Mouse (Mus musculus): Measurements from ENCODE around the gene Rnase9. TPM values are rescaled to one million over a fixed set of nuclear protein-coding genes. Genes with fewer than 3 reads are reported as not detected.

The Rnase9 gene
- not detected in 2 replicates for polyA plus RNA-seq (2015; fragmentation: Nextera tagmentation; extraction: Ambion mirVana)

- Histone ChIP-seq H3K27me3 (no peaks in the 10 kb centered on the region), H3K9me3 (no peaks in the 10 kb centered on the region), H3K36me3 (no peaks in the 10 kb centered on the region), H3K4me2 (no peak within 1 kb of the TSS), H3K27ac (no peak within 1 kb of the TSS), H3K4me1 (replicated peaks) (no peaks in the 10 kb centered on the region), H3K9ac (no peak within 1 kb of the TSS), H3K4me3 (no peak within 1 kb of the TSS)
- WGBS, result 57% methylated on average over 6 of the region's 6 CpGs
- ATAC-seq (ENCODE audit: low FRiP score), result no peak
These were observed at the start of gene Rnase9 for GRCm38 (mm10) chr14:51041769-51042168. TSS of gene Rnase9 (minus strand) at chr14:51041869.

- Histone ChIP-seq H3K36me3 (no peaks in the 10 kb centered on the region), H3K4me3 (peak overlapping the region; percentile 63), H3K27me3 (0 out of 2 replicates have a peak, but pooled peaks cover 8% of the 10 kb centered on the region), H3K9me3 (no peaks in the 10 kb centered on the region), H3K4me2 (peak overlapping the region; percentile 82), H3K27ac (peak overlapping the region; percentile 76), H3K9ac (peak overlapping the region; percentile 68), H3K4me1 (replicated peaks) (peaks cover 13% of the 10 kb centered on the region; the same call in 1 of the 2 replicates)
- WGBS, result 1% methylated on average over 27 of the region's 27 CpGs
- ATAC-seq (ENCODE audit: low FRiP score), result peak; percentile 52
These were observed 48.6 kb upstream of the Rnase9 start for GRCm38 (mm10) chr14:51090077-51090781.

GRCm38 (mm10) chr14:51089674-51090076 is 48.0 kb upstream of the Rnase9 start:
- no peaks in the 10 kb centered on the region for H3K9me3 ChIP-seq
- peak overlapping the region; percentile 68 for H3K9ac ChIP-seq
- WGBS, result under 1% methylated on average over 15 of the region's 15 CpGs
- peak overlapping the region; percentile 76 for H3K27ac ChIP-seq
- peak overlapping the region; percentile 82 for H3K4me2 ChIP-seq
- H3K36me3 ChIP-seq, result no peaks in the 10 kb centered on the region
- peak overlapping the region; percentile 63 for H3K4me3 ChIP-seq
- peaks cover 13% of the 10 kb centered on the region; the same call in 1 of the 2 replicates for H3K4me1 ChIP-seq (replicated peaks)
- H3K27me3 ChIP-seq, result peaks cover 13% of the 10 kb centered on the region; the same call in 1 of the 2 replicates
- no peak for ATAC-seq (ENCODE audit: low FRiP score)

- no peaks in the 10 kb centered on the region for H3K36me3 ChIP-seq
- H3K9me3 ChIP-seq, result no peaks in the 10 kb centered on the region
- H3K4me1 ChIP-seq (replicated peaks), result peaks cover 13% of the 10 kb centered on the region; the same call in 1 of the 2 replicates
- H3K27me3 ChIP-seq, result peaks cover 19% of the 10 kb centered on the region
- ATAC-seq (ENCODE audit: low FRiP score), result peak; percentile 95
- H3K27ac ChIP-seq, result peak overlapping the region; percentile 76
- WGBS, result under 1% methylated on average over 34 of the region's 34 CpGs
- peak overlapping the region; percentile 82 for H3K4me2 ChIP-seq
- H3K4me3 ChIP-seq, result peak overlapping the region; percentile 63
- H3K9ac ChIP-seq, result peak overlapping the region; percentile 71
These were observed 47.5 kb upstream of the Rnase9 start for GRCm38 (mm10) chr14:51088970-51089673.

- Histone ChIP-seq H3K4me1 (replicated peaks) (peaks cover 20% of the 10 kb centered on the region), H3K9ac (peak overlapping the region; percentile 71), H3K9me3 (no peaks in the 10 kb centered on the region), H3K36me3 (no peaks in the 10 kb centered on the region), H3K27ac (peak overlapping the region; percentile 76), H3K4me3 (peak overlapping the region; percentile 63), H3K27me3 (peaks cover 26% of the 10 kb centered on the region), H3K4me2 (peak overlapping the region; percentile 82)
- peak; percentile 23 for ATAC-seq (ENCODE audit: low FRiP score)
- under 1% methylated on average over 23 of the region's 23 CpGs for WGBS
These were observed 46.7 kb upstream of the Rnase9 start for GRCm38 (mm10) chr14:51088166-51088969.

- Histone ChIP-seq H3K9ac (peak overlapping the region; percentile 58), H3K27ac (no peak overlapping the region), H3K36me3 (no peaks in the 10 kb centered on the region), H3K9me3 (no peaks in the 10 kb centered on the region), H3K4me3 (peak overlapping the region; percentile 63), H3K27me3 (peaks cover 32% of the 10 kb centered on the region), H3K4me2 (peak overlapping the region; percentile 82), H3K4me1 (replicated peaks) (peaks cover 26% of the 10 kb centered on the region)
- ATAC-seq (ENCODE audit: low FRiP score), result no peak
- WGBS, result 11% methylated on average over 9 of the region's 9 CpGs
These were observed 46.1 kb upstream of the Rnase9 start for GRCm38 (mm10) chr14:51087762-51088161.

GRCm38 (mm10) chr14:51085911-51086310 is 44.2 kb upstream of the Rnase9 start:
- no peaks in the 10 kb centered on the region for H3K36me3 ChIP-seq
- H3K27ac ChIP-seq, result no peak overlapping the region
- H3K9ac ChIP-seq, result no peak overlapping the region
- H3K9me3 ChIP-seq, result no peaks in the 10 kb centered on the region
- H3K4me1 ChIP-seq (replicated peaks), result peaks cover 27% of the 10 kb centered on the region
- no peak overlapping the region for H3K4me3 ChIP-seq
- WGBS, result 81% methylated on average over 4 of the region's 4 CpGs
- no peak overlapping the region for H3K4me2 ChIP-seq
- H3K27me3 ChIP-seq, result peaks cover 37% of the 10 kb centered on the region
- ATAC-seq (ENCODE audit: low FRiP score), result no peak

- H3K9ac ChIP-seq, result no peak overlapping the region
- peaks cover 42% of the 10 kb centered on the region for H3K27me3 ChIP-seq
- H3K36me3 ChIP-seq, result no peaks in the 10 kb centered on the region
- no peak overlapping the region for H3K27ac ChIP-seq
- no peak overlapping the region for H3K4me3 ChIP-seq
- 75% methylated on average over 2 of the region's 2 CpGs for WGBS
- ATAC-seq (ENCODE audit: low FRiP score), result no peak
- no peaks in the 10 kb centered on the region for H3K9me3 ChIP-seq
- no peak overlapping the region for H3K4me2 ChIP-seq
- H3K4me1 ChIP-seq (replicated peaks), result peaks cover 27% of the 10 kb centered on the region
These were observed 43.4 kb upstream of the Rnase9 start for GRCm38 (mm10) chr14:51085086-51085485.

GRCm38 (mm10) chr14:51083805-51084204 is 42.1 kb upstream of the Rnase9 start:
- Histone ChIP-seq H3K36me3 (no peaks in the 10 kb centered on the region), H3K4me2 (peak overlapping the region; percentile 78), H3K4me3 (peak overlapping the region; percentile 49), H3K9ac (0 out of 2 replicates have a peak overlapping the region, but pooled peaks have one; percentile 69), H3K9me3 (no peaks in the 10 kb centered on the region), H3K27ac (no peak overlapping the region), H3K27me3 (peaks cover 47% of the 10 kb centered on the region), H3K4me1 (replicated peaks) (peaks cover 24% of the 10 kb centered on the region)
- no peak for ATAC-seq (ENCODE audit: low FRiP score)
- 14% methylated on average over 7 of the region's 7 CpGs for WGBS

- H3K4me3 ChIP-seq, result peak overlapping the region; percentile 49
- ATAC-seq (ENCODE audit: low FRiP score), result peak; percentile 74
- peak overlapping the region; percentile 78 for H3K4me2 ChIP-seq
- H3K27ac ChIP-seq, result no peak overlapping the region
- H3K9ac ChIP-seq, result peak overlapping the region; percentile 69
- H3K27me3 ChIP-seq, result peaks cover 47% of the 10 kb centered on the region
- H3K9me3 ChIP-seq, result no peaks in the 10 kb centered on the region
- 3% methylated on average over 40 of the region's 40 CpGs for WGBS
- no peaks in the 10 kb centered on the region for H3K36me3 ChIP-seq
- peaks cover 16% of the 10 kb centered on the region for H3K4me1 ChIP-seq (replicated peaks)
These were observed 41.2 kb upstream of the Rnase9 start for GRCm38 (mm10) chr14:51082599-51083581.

GRCm38 (mm10) chr14:51081035-51081434 is 39.4 kb upstream of the Rnase9 start:
- Histone ChIP-seq H3K4me3 (no peak overlapping the region), H3K9me3 (no peaks in the 10 kb centered on the region), H3K27ac (no peak overlapping the region), H3K27me3 (peaks cover 41% of the 10 kb centered on the region), H3K4me2 (no peak overlapping the region), H3K4me1 (replicated peaks) (peaks cover 16% of the 10 kb centered on the region), H3K9ac (no peak overlapping the region), H3K36me3 (no peaks in the 10 kb centered on the region)
- ATAC-seq (ENCODE audit: low FRiP score), result no peak
- 92% methylated on average over 2 of the region's 2 CpGs for whole genome bisulfite sequencing

All from hindbrain, embryonic 13.5 days (tissue).